Mouse (Mus musculus) retina, embryonic 14.5 days (tissue): ENCODE measurements at regions not wholly inside any gene's neighbourhood (a gene's known extent, or its start where the extent isn't known, plus 50 kb on each side); places are given as distances from the start of the nearest gene placed in this dataset.
"Not testable (repeated sequence)": the region's sequence is repeated elsewhere in the genome, so short reads cannot be mapped to it uniquely, and the experiment has no call there.

Source experiments
- DNase-seq: peaks from one replicate; pipeline ENCODE4 v3.0.0-alpha.2; 2015; ENCODE audit warnings: low spot score

- DNase-seq: not testable (repeated sequence)
These were observed 367.4 kb downstream of the Gm9008 start for GRCm38 (mm10) chr6:76130201-76130600.

DNA sequence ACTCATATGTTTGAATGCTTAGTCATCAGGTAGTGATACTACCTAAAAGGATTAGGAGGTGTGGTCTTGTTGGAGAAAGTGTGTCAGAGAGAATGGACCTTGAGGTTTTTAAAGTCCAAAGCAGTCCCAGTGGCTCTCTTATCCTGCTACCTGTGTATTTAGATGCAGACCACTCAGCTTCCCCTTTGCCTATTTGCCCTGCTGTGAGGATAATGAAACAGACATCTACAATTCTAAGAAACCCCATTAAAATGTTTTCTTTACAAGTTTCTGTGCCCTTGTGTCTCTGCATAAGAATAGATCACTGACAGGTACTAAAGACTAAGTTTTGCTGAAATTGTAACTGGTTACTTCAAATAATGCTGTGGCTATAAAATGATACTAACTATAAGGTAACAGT lies 381.8 kb downstream of the Gm9008 start:
- DNase-seq: no peak

GRCm38 (mm10) chr6:76114346-76114745 lies 383.2 kb downstream of the Gm9008 start:
- DNase-seq: peak; percentile 83

DNA sequence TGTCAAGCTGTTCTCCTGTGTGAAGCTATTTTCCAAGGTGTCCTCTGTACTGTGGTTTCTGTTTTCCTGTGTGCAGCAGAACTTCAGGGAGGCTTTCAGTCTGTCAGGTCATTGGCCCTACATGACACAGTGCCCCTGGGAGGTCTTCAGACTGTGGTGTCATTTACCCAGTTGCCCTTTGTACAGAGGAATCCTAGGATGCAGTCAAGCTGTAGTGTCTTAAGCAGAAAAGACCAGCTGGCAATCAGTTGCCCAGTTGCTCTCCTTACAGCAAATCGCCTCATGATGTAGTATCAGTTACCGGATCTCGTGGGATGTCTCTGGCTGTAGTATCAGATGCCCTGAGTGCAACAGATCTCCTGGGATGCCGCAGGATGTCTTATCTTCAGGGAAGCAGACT lies 432.2 kb downstream of the Gm9008 start:
- DNase-seq: no peak

DNA sequence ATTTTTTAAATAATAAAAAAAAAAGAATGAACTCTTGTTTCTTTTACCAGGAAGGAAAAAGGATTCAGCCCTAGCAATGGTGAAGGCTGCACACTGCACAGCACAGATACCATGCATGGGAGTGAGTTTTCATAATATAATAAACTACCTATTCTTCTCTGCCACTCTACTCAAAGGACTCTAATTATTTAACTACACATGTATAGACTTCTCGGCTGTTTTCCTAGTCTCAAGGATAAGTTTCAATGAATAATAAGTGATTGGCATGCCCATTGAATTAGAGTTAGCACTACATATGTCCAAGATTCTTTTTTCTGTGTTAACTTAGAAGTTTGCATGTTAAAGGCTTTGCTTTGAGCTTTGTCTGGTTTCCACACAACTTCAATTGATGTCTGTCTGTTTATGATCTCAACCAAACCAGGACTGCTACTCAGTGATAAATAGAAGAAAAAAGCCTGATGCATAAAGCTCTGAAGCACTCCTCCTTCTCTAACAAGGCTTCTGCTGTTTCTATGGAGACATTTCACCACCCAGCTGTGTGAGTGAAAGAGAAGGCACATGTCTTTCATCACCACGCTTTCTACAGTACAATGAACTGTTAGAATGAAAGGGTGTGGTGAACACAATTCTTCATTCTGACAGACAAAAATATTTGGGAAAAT lies 444.8 kb downstream of the Gm9008 start:
- no peak for DNase-seq

DNA sequence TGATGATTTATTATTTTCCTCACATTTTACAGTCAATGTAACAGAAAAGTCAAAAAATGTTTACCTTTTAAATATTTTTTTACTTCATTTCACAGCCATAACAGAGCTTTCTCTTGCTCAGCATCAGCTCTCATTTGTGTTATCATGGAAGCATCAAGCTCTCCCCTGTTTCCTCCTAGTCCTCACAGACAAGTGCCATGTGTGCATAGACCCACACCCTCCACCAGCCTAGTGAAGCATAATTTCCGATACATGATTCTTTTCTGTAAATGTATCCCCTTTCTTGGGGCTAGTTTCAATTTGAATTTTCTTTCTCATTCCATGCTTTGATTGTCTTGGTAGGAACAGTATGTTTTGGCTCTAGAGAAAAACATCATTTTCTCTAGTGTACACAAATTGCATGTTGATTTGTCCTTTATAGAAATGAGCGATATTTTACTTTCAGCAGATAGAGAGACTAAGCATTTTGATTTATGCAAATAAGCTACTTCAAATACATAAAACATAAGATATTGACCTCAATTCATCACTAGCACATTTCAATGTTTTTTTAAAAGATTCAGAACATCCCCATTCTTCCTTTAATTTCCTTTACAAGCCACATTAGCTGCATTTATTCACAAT lies 489.7 kb downstream of the Gm9008 start:
- DNase-seq: no peak
